Mouse (Mus musculus): ENCODE measurements at regions not wholly inside any gene's neighbourhood (a gene's known extent, or its start where the extent isn't known, plus 50 kb on each side); places are given as distances from the start of the nearest gene placed in this dataset.

- H3K4me3 ChIP-seq (ENCODE audit: insufficient read depth, low read length), result no peak overlapping the region
- H3K27ac ChIP-seq (ENCODE audit: insufficient read depth, low read length), result no peak overlapping the region
- TF ChIP-seq CTCF (IDR thresholded peaks at IDR 0.05; ENCODE audit: borderline replicate concordance, insufficient read depth, low read length) (no peak), POLR2A (IDR thresholded peaks at IDR 0.05; ENCODE audit: low read depth, low read length) (no peak)
- no peaks in the 10 kb centered on the region for H3K4me1 ChIP-seq (ENCODE audit: control insufficient read depth, insufficient read depth, low read length)
These were observed 190.4 kb downstream of the Nr2f2 start for GRCm38 (mm10) chr7:70176086-70176485.

- TF ChIP-seq CTCF (IDR thresholded peaks at IDR 0.05; ENCODE audit: borderline replicate concordance, insufficient read depth, low read length), result no peak
- no peak for TF ChIP-seq POLR2A (IDR thresholded peaks at IDR 0.05; ENCODE audit: low read depth, low read length)
- H3K4me3 ChIP-seq (ENCODE audit: insufficient read depth, low read length), result no peak overlapping the region
- H3K4me1 ChIP-seq (ENCODE audit: control insufficient read depth, insufficient read depth, low read length), result no peaks in the 10 kb centered on the region
- H3K27ac ChIP-seq (ENCODE audit: insufficient read depth, low read length), result no peak overlapping the region
These were observed 194.1 kb downstream of the Nr2f2 start for GRCm38 (mm10) chr7:70172431-70172830.

- TF ChIP-seq CTCF (IDR thresholded peaks at IDR 0.05; ENCODE audit: borderline replicate concordance, insufficient read depth, low read length), result no peak
- TF ChIP-seq POLR2A (IDR thresholded peaks at IDR 0.05; ENCODE audit: low read depth, low read length), result no peak
- Histone ChIP-seq H3K4me3 (ENCODE audit: insufficient read depth, low read length) (no peak overlapping the region), H3K4me1 (ENCODE audit: control insufficient read depth, insufficient read depth, low read length) (no peaks in the 10 kb centered on the region), H3K27ac (ENCODE audit: insufficient read depth, low read length) (no peak overlapping the region)
These were observed 195.1 kb downstream of the Nr2f2 start for GRCm38 (mm10) chr7:70171456-70171855.

GRCm38 (mm10) chr7:70168080-70168479, 198.5 kb downstream of the Nr2f2 start:
- Histone ChIP-seq H3K4me1 (ENCODE audit: control insufficient read depth, insufficient read depth, low read length) (no peaks in the 10 kb centered on the region), H3K27ac (ENCODE audit: insufficient read depth, low read length) (no peak overlapping the region), H3K4me3 (ENCODE audit: insufficient read depth, low read length) (no peak overlapping the region)
- TF ChIP-seq POLR2A (IDR thresholded peaks at IDR 0.05; ENCODE audit: low read depth, low read length) (no peak), CTCF (IDR thresholded peaks at IDR 0.05; ENCODE audit: borderline replicate concordance, insufficient read depth, low read length) (no peak)

GRCm38 (mm10) chr7:70166081-70166480, 200.5 kb downstream of the Nr2f2 start:
- H3K27ac ChIP-seq (ENCODE audit: insufficient read depth, low read length), result no peak overlapping the region
- no peak overlapping the region for H3K4me3 ChIP-seq (ENCODE audit: insufficient read depth, low read length)
- H3K4me1 ChIP-seq (ENCODE audit: control insufficient read depth, insufficient read depth, low read length), result no peaks in the 10 kb centered on the region
- TF ChIP-seq POLR2A (IDR thresholded peaks at IDR 0.05; ENCODE audit: low read depth, low read length) (no peak), CTCF (IDR thresholded peaks at IDR 0.05; ENCODE audit: borderline replicate concordance, insufficient read depth, low read length) (no peak)

GRCm38 (mm10) chr7:70165501-70165900, 201.0 kb downstream of the Nr2f2 start:
- Histone ChIP-seq H3K4me3 (ENCODE audit: insufficient read depth, low read length) (no peak overlapping the region), H3K4me1 (ENCODE audit: control insufficient read depth, insufficient read depth, low read length) (no peaks in the 10 kb centered on the region), H3K27ac (ENCODE audit: insufficient read depth, low read length) (no peak overlapping the region)
- TF ChIP-seq POLR2A (IDR thresholded peaks at IDR 0.05; ENCODE audit: low read depth, low read length), result no peak
- no peak for TF ChIP-seq CTCF (IDR thresholded peaks at IDR 0.05; ENCODE audit: borderline replicate concordance, insufficient read depth, low read length)

- no peak overlapping the region for H3K27ac ChIP-seq (ENCODE audit: insufficient read depth, low read length)
- H3K4me1 ChIP-seq (ENCODE audit: control insufficient read depth, insufficient read depth, low read length), result no peaks in the 10 kb centered on the region
- TF ChIP-seq POLR2A (IDR thresholded peaks at IDR 0.05; ENCODE audit: low read depth, low read length) (no peak), CTCF (IDR thresholded peaks at IDR 0.05; ENCODE audit: borderline replicate concordance, insufficient read depth, low read length) (no peak)
- no peak overlapping the region for H3K4me3 ChIP-seq (ENCODE audit: insufficient read depth, low read length)
These were observed 201.8 kb downstream of the Nr2f2 start for GRCm38 (mm10) chr7:70164691-70165193.

- no peaks in the 10 kb centered on the region for H3K4me1 ChIP-seq (ENCODE audit: control insufficient read depth, insufficient read depth, low read length)
- H3K4me3 ChIP-seq (ENCODE audit: insufficient read depth, low read length), result no peak overlapping the region
- TF ChIP-seq POLR2A (IDR thresholded peaks at IDR 0.05; ENCODE audit: low read depth, low read length), result no peak
- TF ChIP-seq CTCF (IDR thresholded peaks at IDR 0.05; ENCODE audit: borderline replicate concordance, insufficient read depth, low read length), result no peak
- H3K27ac ChIP-seq (ENCODE audit: insufficient read depth, low read length), result no peak overlapping the region
These were observed 208.0 kb downstream of the Nr2f2 start for GRCm38 (mm10) chr7:70158531-70158930.

- no peaks in the 10 kb centered on the region; the same call in 1 of the 2 replicates for H3K4me1 ChIP-seq (ENCODE audit: control insufficient read depth, insufficient read depth, low read length)
- TF ChIP-seq CTCF (IDR thresholded peaks at IDR 0.05; ENCODE audit: borderline replicate concordance, insufficient read depth, low read length), result no peak
- no peak for TF ChIP-seq POLR2A (IDR thresholded peaks at IDR 0.05; ENCODE audit: low read depth, low read length)
- no peak overlapping the region for H3K4me3 ChIP-seq (ENCODE audit: insufficient read depth, low read length)
- no peak overlapping the region for H3K27ac ChIP-seq (ENCODE audit: insufficient read depth, low read length)
These were observed 221.7 kb downstream of the Nr2f2 start for GRCm38 (mm10) chr7:70144726-70145271.

- no peak for TF ChIP-seq CTCF (IDR thresholded peaks at IDR 0.05; ENCODE audit: borderline replicate concordance, insufficient read depth, low read length)
- no peak for TF ChIP-seq POLR2A (IDR thresholded peaks at IDR 0.05; ENCODE audit: low read depth, low read length)
- Histone ChIP-seq H3K4me1 (ENCODE audit: control insufficient read depth, insufficient read depth, low read length) (no peaks in the 10 kb centered on the region), H3K4me3 (ENCODE audit: insufficient read depth, low read length) (no peak overlapping the region), H3K27ac (ENCODE audit: insufficient read depth, low read length) (no peak overlapping the region)
These were observed 229.7 kb downstream of the Nr2f2 start for GRCm38 (mm10) chr7:70136837-70137236.

Measured in embryonic fibroblast, embryonic 13.5 days (primary cell).